Mouse (Mus musculus): ENCODE measurements around the gene Cers2.

Gene Cers2

GRCm38 (mm10) chr3:95314486-95315093 lies at the start of gene Cers2:
TSS of gene Cers2 (plus strand) at chr3:95314791.
- peak; percentile 9 for DNase-seq (ENCODE audit: low read depth, low spot score)

- DNase-seq (ENCODE audit: low read depth, low spot score), result no peak
Measured at GRCm38 (mm10) chr3:95266052-95266451, 48.5 kb upstream of the Cers2 start.

- DNase-seq (ENCODE audit: low read depth, low spot score), result no peak
Measured at GRCm38 (mm10) chr3:95267855-95268254, 46.7 kb upstream of the Cers2 start.

GRCm38 (mm10) chr3:95269789-95270188 lies 44.8 kb upstream of the Cers2 start:
- DNase-seq (ENCODE audit: low read depth, low spot score), result no peak

GRCm38 (mm10) chr3:95270766-95271364 lies 43.7 kb upstream of the Cers2 start:
- no peak for DNase-seq (ENCODE audit: low read depth, low spot score)

GRCm38 (mm10) chr3:95273471-95273870 lies 41.1 kb upstream of the Cers2 start:
- no peak for DNase-seq (ENCODE audit: low read depth, low spot score)

- no peak for DNase-seq (ENCODE audit: low read depth, low spot score)
Measured at GRCm38 (mm10) chr3:95274453-95274852, 40.1 kb upstream of the Cers2 start.

- no peak for DNase-seq (ENCODE audit: low read depth, low spot score)
Measured at GRCm38 (mm10) chr3:95275161-95275560, 39.4 kb upstream of the Cers2 start.

GRCm38 (mm10) chr3:95276428-95276934 lies 38.1 kb upstream of the Cers2 start:
- no peak for DNase-seq (ENCODE audit: low read depth, low spot score)

GRCm38 (mm10) chr3:95277149-95277551 lies 37.4 kb upstream of the Cers2 start:
- DNase-seq (ENCODE audit: low read depth, low spot score), result no peak

- no peak for DNase-seq (ENCODE audit: low read depth, low spot score)
Measured at GRCm38 (mm10) chr3:95280747-95281146, 33.8 kb upstream of the Cers2 start.

- peak; percentile 94 for DNase-seq (ENCODE audit: low read depth, low spot score)
Measured at GRCm38 (mm10) chr3:95281216-95282126, 33.1 kb upstream of the Cers2 start, which contains the start of the genes Mindy1 and Prune1. TSS of gene Mindy1 (plus strand) at chr3:95281345. TSS of gene Prune1 (minus strand) at chr3:95282076.

GRCm38 (mm10) chr3:95282381-95282864 lies 32.2 kb upstream of the Cers2 start:
- no peak for DNase-seq (ENCODE audit: low read depth, low spot score)

GRCm38 (mm10) chr3:95282865-95283588 lies 31.6 kb upstream of the Cers2 start:
- peak; percentile 59 for DNase-seq (ENCODE audit: low read depth, low spot score)

GRCm38 (mm10) chr3:95283589-95283941 lies 31.0 kb upstream of the Cers2 start:
- DNase-seq (ENCODE audit: low read depth, low spot score), result no peak

- DNase-seq (ENCODE audit: low read depth, low spot score), result no peak
Measured at GRCm38 (mm10) chr3:95284062-95284461, 30.5 kb upstream of the Cers2 start.

- DNase-seq (ENCODE audit: low read depth, low spot score), result no peak
Measured at GRCm38 (mm10) chr3:95284501-95285281, 29.9 kb upstream of the Cers2 start.

GRCm38 (mm10) chr3:95285390-95285789 lies 29.2 kb upstream of the Cers2 start:
- no peak for DNase-seq (ENCODE audit: low read depth, low spot score)

GRCm38 (mm10) chr3:95286011-95286410 lies 28.6 kb upstream of the Cers2 start:
- no peak for DNase-seq (ENCODE audit: low read depth, low spot score)

GRCm38 (mm10) chr3:95286510-95286909 lies 28.1 kb upstream of the Cers2 start:
- DNase-seq (ENCODE audit: low read depth, low spot score), result no peak

- no peak for DNase-seq (ENCODE audit: low read depth, low spot score)
Measured at GRCm38 (mm10) chr3:95287541-95287940, 27.1 kb upstream of the Cers2 start.

Measured in retina, postnatal 7 days (tissue).